18 mouse cellular contexts compared by ENCODE assay signal in genomic region chr11:113042710-113043109, GRCm38 (mm10).
DNase-seq lines count a peak whose midpoint lies in the region; ATAC-seq and TF ChIP-seq lines count a peak whose summit lies in the region.
"Had no signal": no experiment of that assay in that cellular context is flagged by ENCODE, and none has a peak within 500 bp of the region (broad histone marks: within the 10 kb centered on the region; RNA-seq: fewer than 3 reads in every experiment).

No protein-coding gene starts in this region.

- H3K9ac ChIP-seq in ES-E14 (ENCODE audit: insufficient read depth, low read depth, low read length, poor library complexity, severe bottlenecking): no peak overlapping the region
- H3K9ac ChIP-seq in liver, embryonic 12.5 days: no peak overlapping the region
- H3K9ac ChIP-seq in heart, embryonic 11.5 days (ENCODE audit: low read depth, low read length): no peak overlapping the region
- H3K9ac ChIP-seq in kidney, embryonic 15.5 days: no peak overlapping the region
- H3K9ac ChIP-seq: hindbrain, embryonic 13.5 days; liver, embryonic 15.5 days; neural tube, embryonic 12.5 days had no signal

- H3K4me1 ChIP-seq in ES-E14 (ENCODE audit: control insufficient read depth in 2 of 2, insufficient read depth in 2 of 2, low read length in 2 of 2, poor library complexity in 1 of 2): peaks cover 0 to 3% of the 10 kb centered on the region in 2 experiments; a peak in 1 of 4 replicates
- peaks cover 7% of the 10 kb centered on the region for H3K4me1 ChIP-seq in liver, embryonic 12.5 days
- H3K4me1 ChIP-seq in heart, embryonic 11.5 days (ENCODE audit: control insufficient read depth, insufficient read depth, low read length): peaks cover 13% of the 10 kb centered on the region
- H3K4me1 ChIP-seq in kidney, embryonic 15.5 days: peaks cover 36% of the 10 kb centered on the region
- H3K4me1 ChIP-seq: liver, embryonic 15.5 days had no signal

- no peaks in the 10 kb centered on the region; the same call in 1 of the 2 replicates for H3K27me3 ChIP-seq in liver, embryonic 12.5 days (replicated peaks)
- no peaks in the 10 kb centered on the region for H3K27me3 ChIP-seq in heart, embryonic 11.5 days (ENCODE audit: control insufficient read depth, insufficient read depth, low read length)
- H3K27me3 ChIP-seq in kidney, embryonic 15.5 days: no peaks in the 10 kb centered on the region; the same call in 1 of the 2 replicates
- H3K27me3 ChIP-seq: liver, embryonic 15.5 days; neural tube, embryonic 12.5 days had no signal

- no peak overlapping the region for H3K4me3 ChIP-seq in ES-E14 (ENCODE audit: insufficient read depth in 1 of 2, low read depth in 1 of 2, low read length in 2 of 2, poor library complexity in 1 of 2, severe bottlenecking in 1 of 2)
- H3K4me3 ChIP-seq in liver, embryonic 12.5 days: no peak overlapping the region
- no peak overlapping the region for H3K4me3 ChIP-seq in heart, embryonic 11.5 days (ENCODE audit: low read depth, low read length)
- no peak overlapping the region for H3K4me3 ChIP-seq in kidney, embryonic 15.5 days (replicated peaks)
- H3K4me3 ChIP-seq: hindbrain, embryonic 13.5 days; limb, embryonic 10.5 days; liver, embryonic 15.5 days; neural tube, embryonic 12.5 days had no signal

- DNase-seq in ES-CJ7 (ENCODE audit: low read depth, low spot score) (peak; percentile 40), ES-E14 (ENCODE audit: low read depth, low spot score) (peak; percentile 22)
- peak; percentile 64 for DNase-seq in lung, postnatal 25 days (ENCODE audit: low spot score)
- DNase-seq in frontal cortex, postnatal 36 days (ENCODE audit: low spot score in 2 of 2): no peak
- DNase-seq: cerebellum, adult 11 months; cerebellum, postnatal 14 days; embryo, embryonic 11 days; gastrocnemius, postnatal 14 days; heart, postnatal 10 days; kidney, adult 11 months; thymus, postnatal 36 days had no signal

- no peaks in the 10 kb centered on the region for H3K9me3 ChIP-seq in ES-E14 (ENCODE audit: control insufficient read depth, insufficient read depth, low read depth, low read length)
- no peaks in the 10 kb centered on the region for H3K9me3 ChIP-seq in liver, embryonic 12.5 days (replicated peaks)
- H3K9me3 ChIP-seq in heart, embryonic 11.5 days (replicated peaks; ENCODE audit: control insufficient read depth, low read length): no peaks in the 10 kb centered on the region
- no peaks in the 10 kb centered on the region for H3K9me3 ChIP-seq in kidney, embryonic 15.5 days (replicated peaks)
- H3K9me3 ChIP-seq: hindbrain, embryonic 13.5 days; limb, embryonic 10.5 days; liver, embryonic 15.5 days; neural tube, embryonic 12.5 days had no signal

- peak; percentile 40; the same call in 1 of the 2 replicates for ATAC-seq in liver, embryonic 12.5 days
- ATAC-seq in heart, embryonic 11.5 days (replicated peaks; ENCODE audit: insufficient number of reproducible peaks, low FRiP score, low TSS enrichment): no peak
- no peak for ATAC-seq in kidney, embryonic 15.5 days (replicated peaks; ENCODE audit: low FRiP score)

- H3K36me3 ChIP-seq in ES-E14 (ENCODE audit: control insufficient read depth, insufficient read depth, low read length, poor library complexity, severe bottlenecking): no peaks in the 10 kb centered on the region
- no peaks in the 10 kb centered on the region for H3K36me3 ChIP-seq in liver, embryonic 12.5 days
- H3K36me3 ChIP-seq in heart, embryonic 11.5 days (ENCODE audit: control insufficient read depth, insufficient read depth, low read length): no peaks in the 10 kb centered on the region
- H3K36me3 ChIP-seq in kidney, embryonic 15.5 days: no peaks in the 10 kb centered on the region
- H3K36me3 ChIP-seq: liver, embryonic 15.5 days had no signal

- H3K27ac ChIP-seq in ES-E14 (ENCODE audit: insufficient read depth, low read depth, low read length, poor library complexity, severe bottlenecking): no peak overlapping the region
- no peak overlapping the region for H3K27ac ChIP-seq in liver, embryonic 12.5 days
- no peak overlapping the region for H3K27ac ChIP-seq in heart, embryonic 11.5 days (ENCODE audit: low read depth, low read length)
- no peak overlapping the region for H3K27ac ChIP-seq in kidney, embryonic 15.5 days
- H3K27ac ChIP-seq: hindbrain, embryonic 13.5 days; limb, embryonic 10.5 days; liver, embryonic 15.5 days; neural tube, embryonic 12.5 days had no signal

- in situ Hi-C loops in ES-E14 (cut with MboI; ENCODE audit: low sequenced_read_pairs in 2 of 2, unreplicated experiment in 2 of 2): no loop called here

- H3K4me2 ChIP-seq in liver, embryonic 12.5 days: no peak overlapping the region
- H3K4me2 ChIP-seq in heart, embryonic 11.5 days: no peak overlapping the region
- no peak overlapping the region for H3K4me2 ChIP-seq in kidney, embryonic 15.5 days
- H3K4me2 ChIP-seq: hindbrain, embryonic 13.5 days; liver, embryonic 15.5 days; neural tube, embryonic 12.5 days had no signal

- 37% methylated on average over 5 of the region's 5 CpGs for WGBS in liver, embryonic 12.5 days (ENCODE audit: insufficient replicate concordance)
- 23% methylated on average over 5 of the region's 5 CpGs for WGBS in heart, embryonic 11.5 days (ENCODE audit: insufficient replicate concordance)
- WGBS in kidney, embryonic 15.5 days: 40% methylated on average over 5 of the region's 5 CpGs

TF ChIP-seq in ES-E14, 5 proteins besides CTCF, POLR2A, EP300 and RAD21:
- TF ChIP-seq HCFC1 (IDR thresholded peaks at IDR 0.05; ENCODE audit: borderline replicate concordance, insufficient read depth, low read length) (no peak), ZC3H11A (IDR thresholded peaks at IDR 0.05; ENCODE audit: borderline replicate concordance, low read depth, low read length) (no peak), ZNF384 (IDR thresholded peaks at IDR 0.05; ENCODE audit: low read depth, low read length) (no peak), CHD2 (IDR thresholded peaks at IDR 0.05; ENCODE audit: low read depth, low read length) (no peak), MAFK (IDR thresholded peaks at IDR 0.05; ENCODE audit: insufficient read depth, low read depth, low read length) (no peak)

Comparison
In these comparisons a context has a peak if more than half of its experiments do, and no peak if none do; other contexts are left out.
1. DNase-seq: peak in ES-CJ7 (single experiment), ES-E14 (single experiment) and lung, postnatal 25 days (single experiment); none in frontal cortex, postnatal 36 days (0 of 2).